Comparison of ENCODE assay signal across 8 mouse cellular contexts in the genomic region with DNA sequence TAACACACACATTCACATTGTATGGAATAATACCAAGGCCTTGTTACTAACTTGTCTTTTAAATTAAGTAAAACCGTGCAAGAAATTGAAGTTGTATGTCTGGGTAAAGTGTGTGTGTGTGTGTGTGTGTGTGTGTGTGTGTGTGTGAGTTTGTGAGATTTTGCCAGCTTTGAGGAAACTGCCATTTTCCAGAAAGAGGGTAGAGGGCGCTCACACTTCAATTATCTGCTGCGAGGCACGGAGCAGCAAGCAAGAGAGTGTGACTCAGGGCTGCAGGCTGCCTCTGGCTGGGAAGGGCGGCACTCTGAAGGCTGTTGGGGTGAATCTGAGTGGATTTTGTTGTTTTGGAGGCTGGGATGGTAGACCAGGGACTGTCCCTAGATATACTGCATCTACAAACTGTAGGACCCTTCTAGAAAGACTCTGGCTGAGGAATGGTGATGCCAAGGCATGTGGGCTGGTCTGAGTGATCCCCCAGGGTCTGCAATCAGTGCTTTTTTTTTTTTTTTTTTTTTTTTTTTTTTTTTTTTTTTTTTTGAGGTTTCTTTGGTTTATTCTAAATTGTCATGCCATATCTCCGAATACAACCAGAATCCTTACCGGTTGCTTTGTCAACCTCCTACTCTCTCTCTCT. TPM values are rescaled to one million over a fixed set of nuclear protein-coding genes. Genes with fewer than 3 reads are reported as not detected.
A peak's percentile ranks its signal among the peaks of the same experiment; 100 is the strongest.
DNase-seq lines count a peak whose midpoint lies in the region; ATAC-seq lines count a peak whose summit lies in the region.

No protein-coding gene starts in this region.

- peaks cover 20% of the 10 kb centered on the region; the same call in 1 of the 2 replicates for H3K27me3 ChIP-seq in forebrain, embryonic 14.5 days (replicated peaks; ENCODE audit: control insufficient read depth, insufficient read depth, low read length)
- peaks cover 7% of the 10 kb centered on the region; the same call in 1 of the 2 replicates for H3K27me3 ChIP-seq in limb, embryonic 15.5 days
- H3K27me3 ChIP-seq in neural tube, embryonic 11.5 days (ENCODE audit: control insufficient read depth, insufficient read depth, low read length) = 0 out of 2 replicates have a peak, but pooled peaks cover 6% of the 10 kb centered on the region

- peak; percentile 78 for ATAC-seq in forebrain, embryonic 14.5 days
- peak; percentile 63 for ATAC-seq in limb, embryonic 15.5 days (ENCODE audit: insufficient number of reproducible peaks, low FRiP score, low TSS enrichment, low read depth)
- ATAC-seq in neural tube, embryonic 11.5 days (ENCODE audit: insufficient read depth, low FRiP score, low TSS enrichment) = no peak

- H3K27ac ChIP-seq in forebrain, embryonic 14.5 days (ENCODE audit: low read depth, low read length) = no peak overlapping the region
- no peak overlapping the region for H3K27ac ChIP-seq in limb, embryonic 15.5 days
- H3K27ac ChIP-seq in neural tube, embryonic 11.5 days (ENCODE audit: low read depth, low read length) = no peak overlapping the region

- no peaks in the 10 kb centered on the region for H3K36me3 ChIP-seq in forebrain, embryonic 14.5 days (ENCODE audit: control insufficient read depth, insufficient read depth, low read length)
- H3K36me3 ChIP-seq in limb, embryonic 15.5 days = no peaks in the 10 kb centered on the region
- H3K36me3 ChIP-seq in neural tube, embryonic 11.5 days (ENCODE audit: control insufficient read depth, insufficient read depth, low read length) = no peaks in the 10 kb centered on the region

- DNase-seq in urinary bladder, postnatal 14 days (ENCODE audit: low spot score) = peak; percentile 54
- no peak for DNase-seq in urinary bladder, postnatal 10 days (ENCODE audit: low spot score)
- peak; percentile 87 for DNase-seq in brain, adult 2 months (ENCODE audit: low read depth, low spot score)
- DNase-seq in forebrain, embryonic 14.5 days (ENCODE audit: low spot score) = peak; percentile 88
- DNase-seq in kidney, adult 11 months = peak; percentile 36
- peak; percentile 71 for DNase-seq in neural tube, embryonic 11.5 days (ENCODE audit: low spot score)
- no peak for DNase-seq in spleen, adult 18-20 months

- no peak overlapping the region for H3K9ac ChIP-seq in forebrain, embryonic 14.5 days (ENCODE audit: low read length)
- no peak overlapping the region for H3K9ac ChIP-seq in limb, embryonic 15.5 days
- no peak overlapping the region for H3K9ac ChIP-seq in neural tube, embryonic 11.5 days (ENCODE audit: low read length)

- no peaks in the 10 kb centered on the region for H3K4me1 ChIP-seq in forebrain, embryonic 14.5 days (ENCODE audit: control insufficient read depth, insufficient read depth, low read length)
- no peaks in the 10 kb centered on the region for H3K4me1 ChIP-seq in limb, embryonic 15.5 days
- H3K4me1 ChIP-seq in neural tube, embryonic 11.5 days (ENCODE audit: control insufficient read depth, insufficient read depth, low read length) = no peaks in the 10 kb centered on the region

- 9% methylated on average over 7 of the region's 7 CpGs for WGBS in forebrain, embryonic 14.5 days
- WGBS in limb, embryonic 15.5 days = 10% methylated on average over 7 of the region's 7 CpGs
- 11% methylated on average over 7 of the region's 7 CpGs for WGBS in neural tube, embryonic 11.5 days

- no peak overlapping the region for H3K4me3 ChIP-seq in forebrain, embryonic 14.5 days (ENCODE audit: low read depth, low read length)
- H3K4me3 ChIP-seq in limb, embryonic 15.5 days = no peak overlapping the region
- H3K4me3 ChIP-seq in neural tube, embryonic 11.5 days (ENCODE audit: low read depth, low read length) = no peak overlapping the region

- H3K4me2 ChIP-seq in forebrain, embryonic 14.5 days (ENCODE audit: low read length) = no peak overlapping the region
- H3K4me2 ChIP-seq in limb, embryonic 15.5 days = no peak overlapping the region
- H3K4me2 ChIP-seq in neural tube, embryonic 11.5 days (ENCODE audit: low read depth) = no peak overlapping the region

- H3K9me3 ChIP-seq in forebrain, embryonic 14.5 days (replicated peaks; ENCODE audit: control insufficient read depth, low read length) = no peaks in the 10 kb centered on the region
- no peaks in the 10 kb centered on the region for H3K9me3 ChIP-seq in limb, embryonic 15.5 days
- no peaks in the 10 kb centered on the region for H3K9me3 ChIP-seq in neural tube, embryonic 11.5 days (ENCODE audit: control insufficient read depth, low read length)

RNA-seq across cellular contexts. Expression of a gene that starts 39.9 kb away (rescaled TPM):
- polyA plus RNA-seq in forebrain, embryonic 14.5 days (2014; fragmentation: Nextera tagmentation; extraction: Ambion mirVana) = 48.2 and 61.2 TPM in 2 replicates
- 59.1 and 69.6 TPM in 2 replicates for polyA plus RNA-seq in limb, embryonic 15.5 days (2015; fragmentation: Nextera tagmentation; extraction: Ambion mirVana)
- polyA plus RNA-seq in neural tube, embryonic 11.5 days (2014; fragmentation: Nextera tagmentation; extraction: Ambion mirVana) = 36.7 and 40.9 TPM in 2 replicates

Comparison
In these comparisons a context has a peak if more than half of its experiments do, and no peak if none do; other contexts are left out.
1. DNase-seq: peak in urinary bladder, postnatal 14 days (single experiment), brain, adult 2 months (single experiment), forebrain, embryonic 14.5 days (single experiment), kidney, adult 11 months (single experiment) and neural tube, embryonic 11.5 days (single experiment); none in urinary bladder, postnatal 10 days (single experiment) and spleen, adult 18-20 months (0 of 2).